Mouse (Mus musculus): ENCODE data around the gene Polr3h. TPM values are rescaled to one million over a fixed set of nuclear protein-coding genes. Genes with fewer than 3 reads are reported as not detected.

Gene Polr3h
- polyA plus RNA-seq, 1 experiment = 247 TPM

DNA sequence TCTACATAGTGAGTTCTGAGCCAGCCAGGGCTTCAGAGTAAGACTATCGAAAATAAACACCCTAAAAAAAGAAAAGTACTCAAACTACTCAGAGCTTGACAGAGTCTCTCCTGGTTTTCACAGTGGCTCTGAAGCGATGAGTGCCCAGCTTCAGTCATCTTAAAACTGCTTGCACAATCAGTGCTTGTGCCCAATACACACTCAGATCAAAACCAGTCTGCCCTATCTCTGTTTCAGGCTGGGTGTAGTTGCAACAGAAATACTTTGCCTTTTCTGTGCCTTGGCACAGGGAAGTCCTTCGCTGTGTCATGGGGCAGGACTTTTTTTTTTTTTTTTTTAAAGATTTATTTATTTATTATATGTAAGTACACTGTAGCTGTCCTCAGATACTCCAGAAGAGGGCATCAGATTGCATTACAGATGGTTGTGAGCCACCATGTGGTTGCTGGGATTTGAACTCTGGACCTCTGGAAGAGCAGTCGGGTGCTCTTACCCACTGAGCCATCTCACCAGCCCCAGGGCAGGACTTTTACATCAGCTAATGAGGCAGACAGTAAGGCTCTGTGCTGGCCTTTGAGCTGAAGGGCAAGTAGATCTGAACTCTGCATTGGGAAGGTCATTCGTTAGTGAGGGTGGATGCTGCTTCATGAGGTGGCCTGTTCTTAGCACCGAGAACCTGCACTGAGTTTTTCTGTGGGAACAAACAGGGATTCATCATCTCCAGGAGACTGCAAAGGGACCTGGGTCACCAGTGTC is 39.1 kb downstream of the Polr3h start:
- TF ChIP-seq POLR2A (IDR thresholded peaks at IDR 0.05; ENCODE audit: insufficient read length, low read depth) (no peak), TCF12 (IDR thresholded peaks at IDR 0.05; ENCODE audit: insufficient read depth, poor library complexity, severe bottlenecking) (no peak), REST (IDR thresholded peaks at IDR 0.05; ENCODE audit: insufficient read depth, insufficient read length) (no peak), CEBPB (IDR thresholded peaks at IDR 0.05; ENCODE audit: insufficient read depth, poor library complexity, severe bottlenecking) (no peak), MYOD1 (IDR thresholded peaks at IDR 0.05; ENCODE audit: control insufficient read depth in 1 of 3, insufficient read length in 2 of 3, low read depth in 2 of 3) (no peak), USF1 (IDR thresholded peaks at IDR 0.05; ENCODE audit: low read depth) (no peak), E2F4 (IDR thresholded peaks at IDR 0.05; ENCODE audit: insufficient read depth) (no peak), SRF (IDR thresholded peaks at IDR 0.05; ENCODE audit: control insufficient read depth, insufficient read length, low read depth) (no peak), MYOG (IDR thresholded peaks at IDR 0.05; ENCODE audit: control insufficient read depth in 1 of 3, insufficient read depth in 1 of 3, insufficient read length in 2 of 3, low read depth in 2 of 3) (no peak), MAX (IDR thresholded peaks at IDR 0.05; ENCODE audit: low read depth) (no peak), TCF3 (IDR thresholded peaks at IDR 0.05; ENCODE audit: insufficient read length, low read depth) (no peak), POLR2AphosphoS2 (IDR thresholded peaks at IDR 0.05; ENCODE audit: insufficient read length, low read depth) (no peak)
- no peak overlapping the region for H3K4me3 ChIP-seq
- H3K27me3 ChIP-seq (ENCODE audit: control insufficient read depth, insufficient read depth, insufficient read length) = no peaks in the 10 kb centered on the region
- peaks cover 57% of the 10 kb centered on the region for H3K36me3 ChIP-seq (ENCODE audit: control insufficient read depth, insufficient read depth)
- H3ac ChIP-seq (ENCODE audit: control insufficient read depth, insufficient read length) = no peak overlapping the region
- H3K4me2 ChIP-seq (ENCODE audit: low read depth) = no peak overlapping the region
- H3K79me2 ChIP-seq (ENCODE audit: control insufficient read depth, insufficient read depth) = peaks cover 68% of the 10 kb centered on the region

DNA sequence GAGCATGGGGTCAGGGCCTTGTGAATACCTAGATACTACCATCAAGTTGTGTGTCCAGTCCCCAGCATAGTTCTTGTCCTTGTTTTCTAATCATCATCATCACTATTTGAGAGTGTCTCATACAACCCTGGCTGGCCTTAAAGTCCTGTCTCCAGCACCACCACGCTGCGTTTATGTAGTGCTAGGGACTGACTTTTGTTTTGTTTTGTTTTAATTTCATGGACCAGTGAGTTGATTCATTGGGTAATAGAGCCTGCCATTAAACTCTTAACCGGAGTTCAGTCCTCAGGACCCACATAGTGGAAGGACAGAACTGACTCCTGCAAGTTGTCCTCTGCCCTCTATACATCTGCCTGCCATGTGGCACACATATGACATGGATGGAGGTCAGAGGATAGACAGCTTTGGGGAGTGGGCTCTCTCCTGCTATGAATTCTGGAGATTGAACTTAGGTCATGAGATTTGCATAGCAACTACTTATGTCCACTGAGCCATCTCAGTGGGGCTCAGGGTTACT is 40.6 kb downstream of the Polr3h start:
- no peak overlapping the region for H3K4me2 ChIP-seq (ENCODE audit: low read depth)
- peaks cover 83% of the 10 kb centered on the region for H3K79me2 ChIP-seq (ENCODE audit: control insufficient read depth, insufficient read depth)
- no peak for TF ChIP-seq MYOD1 (IDR thresholded peaks at IDR 0.05; ENCODE audit: control insufficient read depth in 1 of 3, insufficient read length in 2 of 3, low read depth in 2 of 3)
- no peak for TF ChIP-seq MYOG (IDR thresholded peaks at IDR 0.05; ENCODE audit: control insufficient read depth in 1 of 3, insufficient read depth in 1 of 3, insufficient read length in 2 of 3, low read depth in 2 of 3)
- TF ChIP-seq TCF12 (IDR thresholded peaks at IDR 0.05; ENCODE audit: insufficient read depth, poor library complexity, severe bottlenecking) = no peak
- no peak for TF ChIP-seq SRF (IDR thresholded peaks at IDR 0.05; ENCODE audit: control insufficient read depth, insufficient read length, low read depth)
- TF ChIP-seq CEBPB (IDR thresholded peaks at IDR 0.05; ENCODE audit: insufficient read depth, poor library complexity, severe bottlenecking) = no peak
- TF ChIP-seq USF1 (IDR thresholded peaks at IDR 0.05; ENCODE audit: low read depth) = no peak
- TF ChIP-seq TCF3 (IDR thresholded peaks at IDR 0.05; ENCODE audit: insufficient read length, low read depth) = no peak
- TF ChIP-seq POLR2A (IDR thresholded peaks at IDR 0.05; ENCODE audit: insufficient read length, low read depth) = no peak
- TF ChIP-seq MAX (IDR thresholded peaks at IDR 0.05; ENCODE audit: low read depth) = no peak
- TF ChIP-seq POLR2AphosphoS2 (IDR thresholded peaks at IDR 0.05; ENCODE audit: insufficient read length, low read depth) = no peak
- no peak for TF ChIP-seq E2F4 (IDR thresholded peaks at IDR 0.05; ENCODE audit: insufficient read depth)
- no peak overlapping the region for H3ac ChIP-seq (ENCODE audit: control insufficient read depth, insufficient read length)
- H3K4me3 ChIP-seq = no peak overlapping the region
- no peaks in the 10 kb centered on the region for H3K27me3 ChIP-seq (ENCODE audit: control insufficient read depth, insufficient read depth, insufficient read length)
- peaks cover 48% of the 10 kb centered on the region for H3K36me3 ChIP-seq (ENCODE audit: control insufficient read depth, insufficient read depth)

DNA sequence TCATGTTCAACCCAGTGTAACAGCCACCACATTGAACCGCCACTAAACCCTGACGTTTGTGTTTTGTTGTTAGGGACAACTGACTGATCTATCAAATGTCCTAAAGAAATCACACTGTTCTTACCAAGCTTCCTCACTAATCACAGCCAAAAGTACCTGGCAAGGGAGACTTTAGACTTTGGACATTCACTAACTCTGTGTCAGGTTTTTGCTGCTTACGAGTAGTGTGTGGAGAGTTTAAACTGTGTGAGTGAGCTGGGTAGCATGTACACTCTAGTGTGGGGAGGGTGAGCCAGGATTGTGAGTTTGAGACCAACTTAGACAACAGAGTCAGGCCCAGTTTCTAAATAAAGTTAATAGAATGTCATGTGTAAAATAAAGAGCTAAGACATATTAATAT is 43.7 kb downstream of the Polr3h start:
- Histone ChIP-seq H3ac (ENCODE audit: control insufficient read depth, insufficient read length) (no peak overlapping the region), H3K4me2 (ENCODE audit: low read depth) (no peak overlapping the region), H3K4me3 (no peak overlapping the region), H3K36me3 (ENCODE audit: control insufficient read depth, insufficient read depth) (peaks cover 27% of the 10 kb centered on the region), H3K27me3 (ENCODE audit: control insufficient read depth, insufficient read depth, insufficient read length) (no peaks in the 10 kb centered on the region), H3K79me2 (ENCODE audit: control insufficient read depth, insufficient read depth) (peaks cover 99% of the 10 kb centered on the region)
- no peak for TF ChIP-seq USF1 (IDR thresholded peaks at IDR 0.05; ENCODE audit: low read depth)
- TF ChIP-seq POLR2A (IDR thresholded peaks at IDR 0.05; ENCODE audit: insufficient read length, low read depth) = no peak
- no peak for TF ChIP-seq E2F4 (IDR thresholded peaks at IDR 0.05; ENCODE audit: insufficient read depth)
- no peak for TF ChIP-seq MYOG (IDR thresholded peaks at IDR 0.05; ENCODE audit: control insufficient read depth in 1 of 3, insufficient read depth in 1 of 3, insufficient read length in 2 of 3, low read depth in 2 of 3)
- no peak for TF ChIP-seq MYOD1 (IDR thresholded peaks at IDR 0.05; ENCODE audit: control insufficient read depth in 1 of 3, insufficient read length in 2 of 3, low read depth in 2 of 3)
- no peak for TF ChIP-seq MAX (IDR thresholded peaks at IDR 0.05; ENCODE audit: low read depth)
- no peak for TF ChIP-seq POLR2AphosphoS2 (IDR thresholded peaks at IDR 0.05; ENCODE audit: insufficient read length, low read depth)
- TF ChIP-seq REST (IDR thresholded peaks at IDR 0.05; ENCODE audit: insufficient read depth, insufficient read length) = no peak
- no peak for TF ChIP-seq CEBPB (IDR thresholded peaks at IDR 0.05; ENCODE audit: insufficient read depth, poor library complexity, severe bottlenecking)
- no peak for TF ChIP-seq TCF3 (IDR thresholded peaks at IDR 0.05; ENCODE audit: insufficient read length, low read depth)

DNA sequence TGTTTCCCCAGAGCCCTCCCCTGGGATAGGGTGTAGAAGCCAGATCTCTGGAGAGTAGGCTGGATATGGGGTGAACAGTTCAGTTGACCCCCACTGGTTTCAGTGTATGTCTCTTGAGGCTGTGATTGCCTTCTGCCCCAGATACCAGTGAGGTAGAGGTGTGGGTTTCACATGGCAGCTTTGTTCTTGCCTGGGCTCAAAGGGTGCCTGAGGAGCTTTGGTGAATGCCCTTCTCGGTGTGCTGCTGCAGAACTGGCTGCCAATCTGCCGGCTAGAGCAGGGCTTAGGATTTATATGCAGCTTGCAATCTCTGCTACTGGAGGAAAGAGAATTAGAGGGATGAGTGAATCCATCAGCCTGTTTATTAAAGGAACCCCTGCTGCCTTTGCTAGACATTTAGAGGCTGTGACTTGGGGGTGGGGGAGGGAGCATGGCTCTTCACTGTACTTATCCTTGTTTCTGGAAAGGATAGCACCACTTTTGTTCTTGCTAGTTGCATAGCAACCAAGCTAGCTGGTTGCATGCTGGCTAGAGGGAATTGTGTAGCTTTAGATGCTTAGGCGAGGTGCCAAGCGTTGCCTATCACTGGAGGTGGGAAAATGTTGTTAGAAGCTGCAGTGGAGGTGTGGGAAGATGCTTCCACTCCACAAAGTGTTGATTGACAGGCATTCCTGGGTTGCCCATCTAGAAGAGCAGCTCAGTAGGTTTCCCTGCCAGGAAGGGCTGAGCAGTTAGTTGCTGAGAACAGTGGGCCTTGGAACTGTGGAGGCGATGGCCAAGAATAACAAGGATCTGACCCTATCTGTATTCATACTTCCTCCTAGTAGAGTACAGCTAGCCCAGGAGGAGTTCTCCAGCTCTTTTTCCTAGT is 46.3 kb downstream of the Polr3h start:
- no peak for TF ChIP-seq POLR2AphosphoS2 (IDR thresholded peaks at IDR 0.05; ENCODE audit: insufficient read length, low read depth)
- TF ChIP-seq MAX (IDR thresholded peaks at IDR 0.05; ENCODE audit: low read depth) = no peak
- TF ChIP-seq TCF12 (IDR thresholded peaks at IDR 0.05; ENCODE audit: insufficient read depth, poor library complexity, severe bottlenecking) = no peak
- no peak for TF ChIP-seq SRF (IDR thresholded peaks at IDR 0.05; ENCODE audit: control insufficient read depth, insufficient read length, low read depth)
- no peak for TF ChIP-seq MYOD1 (IDR thresholded peaks at IDR 0.05; ENCODE audit: control insufficient read depth in 1 of 3, insufficient read length in 2 of 3, low read depth in 2 of 3)
- no peak for TF ChIP-seq CEBPB (IDR thresholded peaks at IDR 0.05; ENCODE audit: insufficient read depth, poor library complexity, severe bottlenecking)
- no peak for TF ChIP-seq E2F4 (IDR thresholded peaks at IDR 0.05; ENCODE audit: insufficient read depth)
- peaks cover 98% of the 10 kb centered on the region for H3K79me2 ChIP-seq (ENCODE audit: control insufficient read depth, insufficient read depth)
- peaks cover 27% of the 10 kb centered on the region for H3K36me3 ChIP-seq (ENCODE audit: control insufficient read depth, insufficient read depth)
- no peak overlapping the region for H3ac ChIP-seq (ENCODE audit: control insufficient read depth, insufficient read length)
- no peaks in the 10 kb centered on the region for H3K27me3 ChIP-seq (ENCODE audit: control insufficient read depth, insufficient read depth, insufficient read length)
- no peak overlapping the region for H3K4me2 ChIP-seq (ENCODE audit: low read depth)
- no peak overlapping the region for H3K4me3 ChIP-seq

Data from myocyte (in vitro differentiated cells).